Mouse (Mus musculus) limb, embryonic 10.5 days (tissue): ENCODE measurements around the gene Flrt1. TPM values are rescaled to one million over a fixed set of nuclear protein-coding genes. Genes with fewer than 3 reads are reported as not detected.

ENCODE experiments used
- DNase-seq: peaks from one replicate; pipeline ENCODE4 v3.0.0-alpha.2; 2017; ENCODE audit warnings: low spot score
- H3K27ac ChIP-seq: fragments of 300-500 bp; sonication (generic); 2 replicates; pipeline ENCODE4 v1.5.1; 2016; ENCODE audit warnings: mild to moderate bottlenecking
- H3K27me3 ChIP-seq: fragments of 300-500 bp; sonication (generic); 2 replicates; pipeline ENCODE4 v1.6.1; 2016; ENCODE audit warnings: low read depth, mild to moderate bottlenecking; ENCODE audit not compliant: poor library complexity, severe bottlenecking
- H3K36me3 ChIP-seq: fragments of 300-500 bp; sonication (generic); 2 replicates; pipeline ENCODE4 v1.6.1; 2016; ENCODE audit warnings: mild to moderate bottlenecking, moderate library complexity
- H3K4me1 ChIP-seq: fragments of 300-500 bp; sonication (generic); 2 replicates; pipeline ENCODE4 v1.6.1; 2016
- H3K4me3 ChIP-seq: fragments of 300-500 bp; sonication (generic); 2 replicates; pipeline ENCODE4 v1.5.1; 2016; ENCODE audit warnings: mild to moderate bottlenecking, moderate library complexity
- H3K9me3 ChIP-seq: fragments of 300-500 bp; sonication (generic); replicated peaks from 2 replicates; pipeline ENCODE4 v1.6.1; 2016; ENCODE audit warnings: mild to moderate bottlenecking
- WGBS: fragments of 180-500 bp; shearing (Covaris S2); methylation state at CpG from one replicate; pipeline ENCODE4 v1.1.7; 2016; 5-methylcytosine and 5-hydroxymethylcytosine counted together
- polyA plus RNA-seq: library from polyadenylated mRNA; unstranded; fragments of >200 nt; fragmentation: Nextera tagmentation; extraction: Ambion mirVana; gene quantifications from 2 replicates; pipeline ENCODE4 v1.2.1, GENCODE M21; 2016

Gene Flrt1
- polyA plus RNA-seq, 1 experiment from 2014 or later, result 1.6 TPM

DNA sequence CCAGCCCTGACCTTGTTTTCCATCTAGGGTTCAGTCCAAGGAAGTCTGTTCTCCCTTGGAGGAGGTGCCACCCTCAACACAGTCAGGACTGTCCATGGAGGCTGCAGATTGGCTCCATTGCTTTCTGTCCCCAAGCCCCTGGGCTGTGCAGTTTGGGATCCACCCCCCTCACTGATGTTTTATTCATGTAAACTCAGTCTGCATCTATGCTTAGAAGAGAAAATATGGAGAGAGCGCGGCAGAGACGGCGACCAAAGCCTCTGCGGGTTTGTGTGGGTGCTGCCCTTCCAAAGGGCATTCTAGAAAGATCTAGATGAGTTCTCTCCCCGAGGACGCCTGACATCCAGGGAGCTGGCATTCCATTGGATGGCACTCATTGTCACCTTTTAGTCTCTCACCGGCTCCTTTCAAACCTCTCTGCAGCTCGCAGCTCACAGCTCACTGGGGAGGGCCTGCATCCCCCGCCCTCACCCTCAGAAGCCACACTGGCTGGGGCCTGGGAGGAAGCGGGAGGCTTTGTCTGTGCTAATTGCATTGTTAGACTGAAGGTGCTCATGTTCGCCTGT, 35.4 kb upstream of the Flrt1 start:
- Histone ChIP-seq H3K27me3 (peaks cover 97% of the 10 kb centered on the region), H3K9me3 (no peaks in the 10 kb centered on the region), H3K36me3 (no peaks in the 10 kb centered on the region), H3K4me3 (no peak overlapping the region), H3K27ac (peak overlapping the region; percentile 46), H3K4me1 (peaks cover 83% of the 10 kb centered on the region)
- 65% methylated on average over 12 of the region's 12 CpGs for WGBS
- DNase-seq, result no peak

DNA sequence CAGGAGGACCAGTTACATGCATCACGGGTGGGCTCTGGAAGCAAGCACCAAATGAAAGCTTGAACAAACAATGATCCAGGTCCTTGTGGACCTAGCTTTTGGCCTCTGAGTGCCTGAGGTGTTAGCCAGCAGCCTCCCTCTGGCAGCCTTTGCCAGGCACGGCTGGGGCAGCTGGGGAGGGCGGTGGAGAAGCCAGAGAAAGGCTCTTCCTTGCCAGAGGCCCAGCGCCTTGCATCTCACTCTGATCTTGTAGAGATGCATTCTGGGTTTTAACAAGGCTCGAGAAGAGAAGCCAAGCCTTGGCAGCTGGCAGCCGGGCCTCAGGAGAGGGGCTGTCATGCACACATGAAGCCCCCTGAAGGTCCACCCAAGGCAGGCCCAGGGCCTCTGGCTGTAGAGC, 34.8 kb upstream of the Flrt1 start:
- Histone ChIP-seq H3K4me3 (no peak overlapping the region), H3K27ac (peak overlapping the region; percentile 79; the same call in 1 of the 2 replicates), H3K9me3 (no peaks in the 10 kb centered on the region), H3K36me3 (no peaks in the 10 kb centered on the region), H3K4me1 (peaks cover 88% of the 10 kb centered on the region), H3K27me3 (peaks cover 97% of the 10 kb centered on the region)
- DNase-seq, result no peak
- WGBS, result 84% methylated on average over 6 of the region's 6 CpGs

DNA sequence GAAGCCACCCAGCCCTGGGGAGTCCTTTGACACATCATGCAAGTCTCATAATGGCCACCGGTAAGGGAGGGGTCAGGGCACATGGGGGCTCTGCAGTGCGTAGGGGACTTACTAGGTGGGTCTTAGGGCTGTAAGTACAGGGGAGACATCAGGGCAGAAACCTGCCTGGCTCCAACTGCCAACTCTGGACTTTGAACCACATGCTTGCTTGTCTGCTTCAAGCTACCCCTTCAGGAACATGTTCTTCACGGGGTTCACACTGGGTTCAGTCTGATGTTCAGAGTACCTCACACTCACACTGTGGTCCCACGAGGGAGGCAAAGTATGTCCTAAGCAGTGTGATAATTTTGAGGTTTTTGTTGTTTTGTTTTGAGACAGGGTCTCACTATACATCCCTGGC, 33.8 kb upstream of the Flrt1 start:
- WGBS, result 72% methylated on average over 4 of the region's 4 CpGs
- peak overlapping the region; percentile 25; the same call in 1 of the 2 replicates for H3K4me3 ChIP-seq
- no peak for DNase-seq
- no peaks in the 10 kb centered on the region for H3K36me3 ChIP-seq
- H3K9me3 ChIP-seq, result no peaks in the 10 kb centered on the region
- H3K27me3 ChIP-seq, result peaks cover 97% of the 10 kb centered on the region
- H3K27ac ChIP-seq, result peak overlapping the region; percentile 79
- peaks cover 99% of the 10 kb centered on the region for H3K4me1 ChIP-seq

DNA sequence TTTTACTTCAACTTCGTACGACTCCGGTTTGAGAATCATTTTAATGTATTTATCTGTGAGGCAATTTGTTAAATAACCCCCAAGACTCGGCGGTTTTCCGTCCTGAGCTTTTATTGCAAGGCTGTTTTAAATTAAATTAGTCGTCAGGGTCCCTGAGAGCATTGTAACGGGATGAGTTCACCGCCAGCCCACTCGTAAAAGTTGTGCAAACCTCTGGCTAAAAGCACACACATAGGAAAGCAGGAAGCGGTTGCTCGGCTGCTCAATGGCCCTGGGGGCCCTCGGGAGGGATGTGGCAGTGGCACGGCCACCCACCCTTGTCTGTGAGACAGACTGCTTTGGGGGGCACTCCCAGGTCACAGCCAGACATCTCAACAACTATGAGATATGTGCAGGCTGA, 32.8 kb upstream of the Flrt1 start:
- no peaks in the 10 kb centered on the region for H3K9me3 ChIP-seq
- DNase-seq, result no peak
- H3K36me3 ChIP-seq, result no peaks in the 10 kb centered on the region
- 24% methylated on average over 14 of the region's 14 CpGs for WGBS
- H3K4me1 ChIP-seq, result peaks cover 99% of the 10 kb centered on the region
- peaks cover 97% of the 10 kb centered on the region for H3K27me3 ChIP-seq
- peak overlapping the region; percentile 25 for H3K4me3 ChIP-seq
- peak overlapping the region; percentile 79 for H3K27ac ChIP-seq

DNA sequence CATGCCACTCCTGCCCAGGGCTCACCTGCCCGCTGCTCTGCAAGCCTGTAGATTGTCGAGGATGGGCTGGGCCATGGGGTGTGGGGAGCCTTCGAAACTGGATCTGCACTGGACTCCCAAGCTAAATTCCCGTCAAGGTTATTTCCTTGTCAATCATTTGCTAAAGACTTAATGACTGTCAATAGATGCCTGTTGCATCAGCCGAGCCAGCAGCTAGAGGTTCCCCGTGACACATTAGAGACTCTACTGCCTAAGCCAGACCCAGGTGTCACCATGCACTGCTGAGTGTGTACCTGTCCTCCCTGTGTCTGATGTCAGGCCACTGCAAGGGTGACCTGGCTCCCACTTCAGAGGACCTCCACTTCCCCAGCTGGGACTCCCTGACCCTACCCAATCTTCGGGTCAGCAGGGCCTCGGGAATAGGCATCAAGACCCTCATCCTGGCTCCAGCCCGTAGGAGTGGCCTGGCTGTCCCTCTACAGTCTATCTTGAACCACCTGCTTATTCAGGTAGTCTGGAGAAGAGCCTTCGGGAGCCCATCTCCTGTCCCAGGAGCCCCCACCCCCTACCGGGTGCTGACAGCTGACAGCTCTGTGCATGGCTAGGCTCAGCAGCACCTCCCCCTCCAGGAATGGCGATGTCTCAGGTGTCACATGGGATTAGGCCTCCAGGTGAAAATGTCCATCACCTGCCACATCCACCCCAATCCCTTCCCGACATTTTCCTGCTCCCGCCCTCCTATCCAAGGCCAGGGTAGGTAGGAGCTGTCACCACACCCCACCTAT, 31.4 kb upstream of the Flrt1 start:
- Histone ChIP-seq H3K27ac (peak overlapping the region; percentile 77), H3K4me1 (peaks cover 98% of the 10 kb centered on the region), H3K4me3 (0 out of 2 replicates have a peak overlapping the region, but pooled peaks have one; percentile 3), H3K27me3 (peaks cover 97% of the 10 kb centered on the region), H3K36me3 (no peaks in the 10 kb centered on the region), H3K9me3 (no peaks in the 10 kb centered on the region)
- no peak for DNase-seq
- 25% methylated on average over 14 of the region's 14 CpGs for WGBS

DNA sequence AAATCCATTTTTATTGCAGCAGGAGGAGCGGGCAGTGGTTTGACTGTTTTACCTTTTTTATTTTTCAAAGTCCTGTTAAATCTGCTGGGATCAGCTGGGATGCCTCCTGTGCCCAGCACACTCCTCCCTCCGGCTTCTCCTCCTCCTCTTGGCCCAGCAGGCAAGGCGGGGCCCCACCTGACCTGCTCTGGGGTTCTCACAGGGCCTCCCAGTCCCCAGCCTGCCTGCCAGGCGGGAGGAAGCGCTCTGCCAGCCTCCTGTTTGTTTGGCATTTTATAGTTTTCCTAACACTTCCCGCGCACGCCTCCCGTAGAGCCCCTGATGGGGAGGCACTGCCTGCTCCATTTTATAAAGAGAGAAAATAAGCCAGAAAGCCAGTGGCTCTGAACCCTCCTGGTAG, 30.5 kb upstream of the Flrt1 start:
- 10% methylated on average over 9 of the region's 9 CpGs for WGBS
- DNase-seq, result no peak
- Histone ChIP-seq H3K9me3 (no peaks in the 10 kb centered on the region), H3K4me3 (peak overlapping the region; percentile 3), H3K27ac (peak overlapping the region; percentile 77), H3K36me3 (no peaks in the 10 kb centered on the region), H3K4me1 (peaks cover 98% of the 10 kb centered on the region), H3K27me3 (peaks cover 97% of the 10 kb centered on the region)

DNA sequence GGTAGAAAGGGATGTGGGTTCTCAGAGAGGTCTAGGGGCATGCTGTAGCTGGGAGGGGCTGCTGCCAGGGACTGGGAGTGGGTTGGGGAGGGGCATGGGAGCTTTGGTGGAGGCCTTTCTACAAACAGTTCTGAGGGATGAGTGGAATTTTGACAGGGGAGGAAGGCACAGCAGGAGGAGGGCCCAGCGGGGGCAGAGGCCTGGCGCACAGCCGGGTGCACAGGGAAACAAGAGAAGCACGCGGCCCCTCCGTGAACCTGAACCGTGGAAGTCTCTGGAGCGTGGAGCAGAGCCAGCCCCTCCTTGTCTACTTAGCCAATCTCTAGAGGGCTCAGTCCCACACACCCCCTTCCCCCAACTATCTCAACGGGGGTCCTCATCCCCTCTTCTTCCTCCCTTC, 30.0 kb upstream of the Flrt1 start:
- peaks cover 97% of the 10 kb centered on the region for H3K27me3 ChIP-seq
- 12% methylated on average over 9 of the region's 9 CpGs for WGBS

DNA sequence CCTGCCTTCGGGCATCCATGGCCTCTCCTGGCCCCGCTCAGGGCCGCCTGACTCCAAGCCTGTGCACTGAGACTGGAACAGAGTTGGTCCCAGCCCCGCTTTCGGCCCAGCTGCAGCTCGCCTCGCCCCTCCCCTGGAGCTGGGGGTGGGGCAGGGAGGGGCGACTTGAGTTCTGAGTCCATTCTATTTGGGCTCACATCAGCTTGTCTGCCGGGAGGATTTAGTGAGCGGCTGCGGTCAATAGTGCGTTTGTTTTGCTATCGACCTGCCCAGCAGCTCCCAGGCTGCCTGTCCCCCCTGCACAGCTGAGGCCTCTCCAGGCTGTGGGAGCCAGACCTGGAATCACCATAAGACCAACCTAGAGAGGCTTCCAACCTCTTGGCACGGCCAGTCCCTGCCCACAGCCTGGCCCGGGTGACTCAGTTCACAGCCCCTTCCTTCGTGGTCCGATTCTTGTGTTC, 29.1 kb upstream of the Flrt1 start:
- peak overlapping the region; percentile 77 for H3K27ac ChIP-seq
- H3K4me3 ChIP-seq, result 0 out of 2 replicates have a peak overlapping the region, but pooled peaks have one; percentile 13
- H3K9me3 ChIP-seq, result no peaks in the 10 kb centered on the region
- H3K27me3 ChIP-seq, result peaks cover 97% of the 10 kb centered on the region
- H3K36me3 ChIP-seq, result no peaks in the 10 kb centered on the region
- peaks cover 98% of the 10 kb centered on the region for H3K4me1 ChIP-seq
- WGBS, result 22% methylated on average over 17 of the region's 17 CpGs
- no peak for DNase-seq

More for the DNA sequence above, 30.0 kb upstream of the Flrt1 start:
- Histone ChIP-seq H3K9me3 (no peaks in the 10 kb centered on the region), H3K4me1 (peaks cover 98% of the 10 kb centered on the region), H3K27ac (peak overlapping the region; percentile 77), H3K36me3 (no peaks in the 10 kb centered on the region), H3K4me3 (0 out of 2 replicates have a peak overlapping the region, but pooled peaks have one; percentile 14)
- DNase-seq, result no peak

DNA sequence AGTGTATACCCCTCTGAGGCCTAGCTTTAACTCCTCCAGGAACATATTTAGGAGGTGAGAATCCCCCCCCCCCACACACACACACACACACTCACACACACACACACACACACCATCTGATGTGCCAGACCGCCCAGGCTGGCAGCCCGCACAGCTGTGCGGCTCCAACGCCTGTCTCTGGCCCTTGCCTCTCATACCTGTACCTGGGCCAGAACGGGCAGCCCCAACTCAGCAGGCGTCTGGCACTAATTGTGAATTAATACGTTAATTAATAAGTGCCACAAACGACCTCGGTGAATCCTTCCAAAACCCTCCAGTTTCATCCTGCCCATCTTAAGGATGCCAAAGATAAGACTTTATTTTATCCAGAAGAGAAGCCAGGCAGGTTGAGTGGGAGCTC, 27.9 kb upstream of the Flrt1 start:
- H3K27me3 ChIP-seq, result peaks cover 97% of the 10 kb centered on the region
- peaks cover 98% of the 10 kb centered on the region for H3K4me1 ChIP-seq
- DNase-seq, result no peak
- no peaks in the 10 kb centered on the region for H3K36me3 ChIP-seq
- no peak overlapping the region for H3K4me3 ChIP-seq
- H3K9me3 ChIP-seq, result no peaks in the 10 kb centered on the region
- H3K27ac ChIP-seq, result peak overlapping the region; percentile 26; the same call in 1 of the 2 replicates
- WGBS, result 91% methylated on average over 9 of the region's 9 CpGs

DNA sequence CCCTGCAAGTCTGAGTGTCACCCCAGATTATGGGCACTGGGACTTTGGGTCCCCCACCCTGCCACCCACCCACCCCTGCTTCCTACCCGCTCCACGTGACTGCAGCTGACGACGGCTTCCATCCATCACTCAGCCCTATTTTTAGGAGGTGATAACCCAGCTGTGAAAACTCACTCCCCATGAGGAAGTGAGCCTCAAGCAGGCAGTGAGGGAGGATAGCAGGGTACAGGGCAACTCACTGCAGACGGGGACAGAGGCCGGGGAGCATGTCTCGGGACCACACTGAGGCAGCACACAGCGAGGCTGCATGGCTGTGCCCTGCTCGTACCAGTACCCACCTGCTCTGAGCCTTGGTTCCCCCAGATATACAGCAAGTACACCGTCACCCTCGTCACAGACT, 24.8 kb upstream of the Flrt1 start:
- no peaks in the 10 kb centered on the region for H3K36me3 ChIP-seq
- peaks cover 90% of the 10 kb centered on the region for H3K27me3 ChIP-seq
- H3K4me3 ChIP-seq, result no peak overlapping the region
- no peak for DNase-seq
- H3K9me3 ChIP-seq, result no peaks in the 10 kb centered on the region
- H3K27ac ChIP-seq, result peak overlapping the region; percentile 37; the same call in 1 of the 2 replicates
- WGBS, result 55% methylated on average over 11 of the region's 11 CpGs
- H3K4me1 ChIP-seq, result peaks cover 72% of the 10 kb centered on the region

DNA sequence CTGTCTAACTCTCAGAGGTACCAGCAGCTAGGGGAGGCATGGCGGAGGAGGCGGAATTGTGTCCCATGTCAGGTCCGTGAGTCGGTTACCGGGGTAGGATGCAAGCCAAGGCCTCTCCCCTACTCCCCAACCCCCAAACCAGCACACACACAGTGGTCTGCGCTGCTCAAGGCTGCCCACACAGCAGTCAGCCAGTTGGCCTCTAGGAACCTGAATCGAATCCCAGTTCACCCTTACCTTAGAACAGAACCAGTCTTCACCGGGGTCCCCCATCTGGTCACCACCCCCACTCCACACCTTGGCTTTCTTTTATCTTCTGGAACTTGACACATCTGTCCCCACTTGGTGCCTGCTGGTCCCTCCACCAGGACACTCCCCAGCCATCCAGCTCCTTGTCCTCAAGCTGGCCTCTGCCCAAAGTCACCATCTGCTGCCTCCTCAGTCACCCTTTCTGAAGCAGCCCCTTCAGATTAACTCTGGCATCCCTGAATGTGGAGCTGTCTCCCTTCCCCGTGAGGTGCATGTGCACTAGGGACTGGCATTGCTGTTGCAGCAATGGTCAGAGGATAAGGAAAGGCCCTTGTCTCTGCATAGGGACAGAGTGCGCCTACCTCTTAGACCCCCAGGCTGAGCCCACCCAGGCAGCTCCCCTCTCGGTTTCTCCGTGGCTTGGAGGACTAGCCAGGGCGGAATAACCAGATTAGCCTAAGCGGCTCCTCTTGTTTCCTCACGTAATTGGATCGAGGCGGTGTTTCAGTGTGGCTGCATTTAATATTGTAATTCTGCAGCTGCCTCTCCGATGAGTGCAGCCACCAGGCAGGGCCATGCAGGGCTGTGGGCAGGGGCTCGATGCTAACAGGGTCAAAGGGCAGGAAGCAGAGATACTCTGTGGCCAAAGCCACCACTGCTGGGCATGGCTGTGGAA, 23.3 kb upstream of the Flrt1 start:
- no peaks in the 10 kb centered on the region for H3K36me3 ChIP-seq
- 60% methylated on average over 19 of the region's 19 CpGs for WGBS
- no peaks in the 10 kb centered on the region for H3K9me3 ChIP-seq
- H3K27me3 ChIP-seq, result peaks cover 86% of the 10 kb centered on the region
- H3K4me1 ChIP-seq, result peaks cover 57% of the 10 kb centered on the region
- no peak for DNase-seq
- no peak overlapping the region; the same call in 1 of the 2 replicates for H3K27ac ChIP-seq
- no peak overlapping the region for H3K4me3 ChIP-seq

DNA sequence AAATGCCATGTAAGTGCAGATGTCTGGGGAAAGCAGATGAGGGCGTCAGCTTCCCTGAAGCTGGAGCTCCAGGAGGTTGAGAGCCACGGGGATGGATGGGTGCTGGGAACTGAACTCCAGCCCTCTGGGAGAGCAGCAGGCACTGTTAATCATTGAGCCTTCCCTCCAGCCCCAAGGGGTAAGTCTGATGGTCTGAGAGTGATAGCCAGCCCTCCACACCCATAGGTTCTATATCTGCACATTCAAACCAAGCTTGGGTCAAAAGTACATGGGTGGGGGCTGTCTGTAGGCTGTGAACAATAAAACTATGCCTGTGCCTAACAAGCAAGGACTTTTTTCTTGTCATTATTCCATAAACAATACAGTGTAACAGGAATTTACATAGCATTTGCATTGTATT, 21.4 kb upstream of the Flrt1 start:
- Histone ChIP-seq H3K4me1 (peaks cover 52% of the 10 kb centered on the region), H3K27ac (no peak overlapping the region), H3K27me3 (peaks cover 85% of the 10 kb centered on the region), H3K4me3 (no peak overlapping the region), H3K36me3 (no peaks in the 10 kb centered on the region), H3K9me3 (no peaks in the 10 kb centered on the region)
- WGBS, result 77% methylated on average over 2 of the region's 2 CpGs
- no peak for DNase-seq
